Mouse (Mus musculus): ENCODE data around the gene Pigs. TPM values are rescaled to one million over a fixed set of nuclear protein-coding genes. Genes with fewer than 3 reads are reported as not detected.
A peak's percentile ranks its signal among the peaks of the same experiment; 100 is the strongest.

The Pigs gene
- polyA plus RNA-seq, 1 experiment from 2014 or later, result 76.0 TPM

DNA sequence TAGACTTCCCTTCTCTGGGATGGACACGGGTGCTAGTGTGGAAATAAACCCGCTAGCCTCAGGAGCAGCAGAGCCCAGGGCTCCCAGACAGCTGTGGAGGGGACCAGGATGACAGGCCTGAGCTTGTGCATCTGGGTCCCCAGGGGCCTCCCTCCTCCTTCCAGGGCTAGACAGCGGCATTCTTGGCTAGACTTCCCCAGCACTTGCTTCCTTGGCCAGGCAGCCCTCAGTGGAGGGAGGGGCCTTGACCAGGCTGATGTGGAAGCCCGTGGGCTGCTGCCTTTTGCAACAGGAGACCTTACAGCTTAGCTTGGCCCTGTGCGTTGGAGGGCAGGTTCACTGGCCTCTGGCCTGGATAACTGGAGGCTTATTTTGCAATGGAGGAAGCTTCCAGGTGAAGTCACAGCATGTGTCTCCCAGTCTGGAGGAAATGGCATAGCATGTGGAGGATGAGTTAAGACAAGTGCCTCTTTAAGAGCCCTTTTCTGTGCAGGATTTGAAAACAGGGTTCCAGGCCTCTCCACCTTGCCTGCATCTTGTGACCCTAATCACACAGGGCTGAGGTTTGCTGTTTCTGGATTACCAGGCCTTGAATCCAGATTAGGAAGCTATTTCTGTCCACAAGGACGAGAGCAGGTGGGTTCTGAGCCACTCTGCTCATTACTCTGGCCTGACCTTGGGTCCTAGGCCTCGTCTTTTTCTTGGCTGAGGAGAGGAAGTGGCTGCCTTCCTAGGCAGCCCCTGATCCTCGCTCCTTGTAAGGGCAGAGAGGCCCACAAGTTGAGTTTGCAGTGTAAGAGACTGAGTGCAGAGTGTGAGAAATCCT lies 16.9 kb downstream of the Pigs start:
- H3K4me1 ChIP-seq (ENCODE audit: control insufficient read depth, insufficient read depth, low read length), result peaks cover 24% of the 10 kb centered on the region
- no peak overlapping the region for H3K27ac ChIP-seq (ENCODE audit: low read depth, low read length)
- WGBS, result 40% methylated on average over 8 of the region's 8 CpGs
- peak overlapping the region; percentile 87 for H3K4me3 ChIP-seq (ENCODE audit: low read length)
- H3K27me3 ChIP-seq (ENCODE audit: control insufficient read depth, insufficient read depth, low read length), result no peaks in the 10 kb centered on the region
- no peaks in the 10 kb centered on the region for H3K9me3 ChIP-seq (ENCODE audit: control insufficient read depth, low read length)
- peaks cover 11% of the 10 kb centered on the region; the same call in 1 of the 2 replicates for H3K36me3 ChIP-seq (ENCODE audit: control insufficient read depth, insufficient read depth, low read length)
- peak overlapping the region; percentile 37 for H3K9ac ChIP-seq (ENCODE audit: low read depth, low read length)
- H3K4me2 ChIP-seq (replicated peaks; ENCODE audit: low read depth, low read length), result peak overlapping the region; percentile 88
- no peak for ATAC-seq (ENCODE audit: low FRiP score, low TSS enrichment)

DNA sequence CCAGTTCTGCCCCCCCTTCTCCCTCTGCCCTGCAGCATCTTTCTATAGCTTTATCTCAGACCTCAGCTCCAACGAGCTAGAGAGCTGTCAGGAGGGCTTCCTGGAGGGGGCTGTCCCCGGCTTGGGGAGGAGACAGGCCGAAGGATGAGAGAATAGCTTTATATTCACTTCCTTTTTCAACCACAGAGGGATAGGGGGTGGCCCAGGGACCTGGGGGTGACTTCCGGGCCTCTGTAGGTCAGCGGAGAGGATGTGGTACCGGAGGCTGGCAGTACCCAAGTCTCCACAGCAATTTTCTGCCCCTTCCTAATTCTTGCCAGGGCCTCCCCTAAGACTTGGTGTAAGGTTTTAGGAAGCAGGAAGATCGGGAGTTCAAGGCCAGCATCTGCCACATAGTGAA lies 17.6 kb downstream of the Pigs start:
- no peak for ATAC-seq (ENCODE audit: low FRiP score, low TSS enrichment)

DNA sequence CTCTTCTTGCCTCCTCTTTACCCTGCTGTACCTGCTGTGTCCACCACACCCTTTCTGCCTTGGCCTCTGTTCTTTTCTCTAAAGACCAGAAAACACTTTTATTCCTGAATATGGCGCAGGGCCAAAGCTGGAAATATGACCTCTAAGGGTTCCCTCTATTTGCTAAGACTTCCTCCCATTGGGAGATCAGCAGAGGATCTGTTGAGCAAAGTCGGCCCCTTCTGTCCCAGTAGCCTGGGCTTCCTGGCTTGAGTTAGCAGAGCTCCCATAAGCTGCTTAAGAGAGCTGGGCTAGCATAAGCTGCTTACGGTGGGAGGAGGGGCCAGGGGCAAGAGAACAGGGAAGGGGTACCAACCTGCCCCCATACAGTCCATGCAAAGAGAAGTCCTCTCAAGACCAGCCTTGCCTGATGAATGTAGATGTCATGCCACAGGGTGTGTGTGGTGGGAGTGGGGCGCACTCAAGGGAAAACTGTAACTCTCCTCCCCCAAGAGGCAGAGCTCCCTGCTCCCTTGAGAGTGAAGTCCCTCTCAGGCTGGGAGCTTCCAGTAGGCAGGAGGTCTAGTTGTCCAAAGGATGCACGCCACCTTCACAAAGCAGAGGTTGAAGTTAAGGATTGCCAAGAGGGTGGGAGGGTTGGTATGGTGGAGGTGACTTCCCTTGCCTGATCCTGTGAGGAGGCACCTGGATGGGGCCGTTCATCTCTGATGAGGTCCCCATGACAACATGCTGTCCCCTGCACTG lies 18.3 kb downstream of the Pigs start:
- H3K27me3 ChIP-seq (ENCODE audit: control insufficient read depth, insufficient read depth, low read length), result no peaks in the 10 kb centered on the region
- no peaks in the 10 kb centered on the region for H3K9me3 ChIP-seq (ENCODE audit: control insufficient read depth, low read length)
- no peak overlapping the region for H3K4me3 ChIP-seq (ENCODE audit: low read length)
- H3K36me3 ChIP-seq (ENCODE audit: control insufficient read depth, insufficient read depth, low read length), result peaks cover 10% of the 10 kb centered on the region; the same call in 1 of the 2 replicates
- peaks cover 24% of the 10 kb centered on the region for H3K4me1 ChIP-seq (ENCODE audit: control insufficient read depth, insufficient read depth, low read length)
- ATAC-seq (ENCODE audit: low FRiP score, low TSS enrichment), result no peak
- no peak overlapping the region for H3K27ac ChIP-seq (ENCODE audit: low read depth, low read length)
- WGBS, result 86% methylated on average over 6 of the region's 6 CpGs
- no peak overlapping the region; the same call in 1 of the 2 replicates for H3K4me2 ChIP-seq (replicated peaks; ENCODE audit: low read depth, low read length)
- H3K9ac ChIP-seq (ENCODE audit: low read depth, low read length), result no peak overlapping the region

More for the DNA sequence above, 17.6 kb downstream of the Pigs start:
- Histone ChIP-seq H3K36me3 (ENCODE audit: control insufficient read depth, insufficient read depth, low read length) (peaks cover 10% of the 10 kb centered on the region; the same call in 1 of the 2 replicates), H3K9me3 (ENCODE audit: control insufficient read depth, low read length) (no peaks in the 10 kb centered on the region), H3K4me1 (ENCODE audit: control insufficient read depth, insufficient read depth, low read length) (peaks cover 24% of the 10 kb centered on the region), H3K4me2 (replicated peaks; ENCODE audit: low read depth, low read length) (no peak overlapping the region), H3K4me3 (ENCODE audit: low read length) (no peak overlapping the region), H3K9ac (ENCODE audit: low read depth, low read length) (no peak overlapping the region), H3K27ac (ENCODE audit: low read depth, low read length) (no peak overlapping the region), H3K27me3 (ENCODE audit: control insufficient read depth, insufficient read depth, low read length) (no peaks in the 10 kb centered on the region)
- 79% methylated on average over 7 of the region's 7 CpGs for WGBS

DNA sequence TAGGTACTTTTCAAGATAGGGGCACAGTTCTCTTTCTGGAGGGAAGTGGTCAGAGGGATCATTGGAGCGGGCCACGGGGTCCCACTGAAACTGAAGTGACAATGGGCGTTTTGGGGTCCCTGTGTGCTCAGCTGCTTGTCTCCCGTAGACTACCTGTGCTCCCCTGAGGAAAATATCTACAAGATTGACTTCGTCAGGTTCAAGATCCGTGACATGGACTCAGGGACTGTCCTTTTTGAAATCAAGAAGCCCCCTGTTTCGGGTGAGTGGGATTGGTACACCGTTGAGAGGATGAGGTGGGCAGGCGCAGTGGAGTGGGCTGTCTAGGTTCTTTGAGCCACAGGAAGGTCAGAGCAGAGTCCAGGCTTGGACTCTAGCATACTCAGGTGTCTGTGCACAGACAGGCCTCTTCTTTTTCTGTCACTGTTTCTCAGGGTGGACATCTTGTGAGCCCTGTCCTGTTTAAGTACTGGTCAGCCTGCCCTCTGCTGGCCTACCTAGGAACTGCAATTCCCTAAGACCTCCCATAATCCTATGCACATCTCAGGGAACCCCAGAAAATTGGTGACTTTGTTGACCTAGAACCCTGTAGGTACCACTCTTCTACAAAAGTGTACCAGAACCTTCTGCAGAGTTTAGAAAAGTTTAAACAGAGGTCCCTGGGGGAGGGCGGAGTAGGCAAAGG lies 19.0 kb downstream of the Pigs start:
- ATAC-seq (ENCODE audit: low FRiP score, low TSS enrichment), result no peak
- Histone ChIP-seq H3K4me1 (ENCODE audit: control insufficient read depth, insufficient read depth, low read length) (peaks cover 24% of the 10 kb centered on the region), H3K9me3 (ENCODE audit: control insufficient read depth, low read length) (no peaks in the 10 kb centered on the region), H3K27me3 (ENCODE audit: control insufficient read depth, insufficient read depth, low read length) (no peaks in the 10 kb centered on the region), H3K4me2 (replicated peaks; ENCODE audit: low read depth, low read length) (no peak overlapping the region), H3K36me3 (ENCODE audit: control insufficient read depth, insufficient read depth, low read length) (peaks cover 10% of the 10 kb centered on the region; the same call in 1 of the 2 replicates), H3K27ac (ENCODE audit: low read depth, low read length) (no peak overlapping the region), H3K4me3 (ENCODE audit: low read length) (no peak overlapping the region), H3K9ac (ENCODE audit: low read depth, low read length) (no peak overlapping the region)
- 89% methylated on average over 10 of the region's 10 CpGs for WGBS

DNA sequence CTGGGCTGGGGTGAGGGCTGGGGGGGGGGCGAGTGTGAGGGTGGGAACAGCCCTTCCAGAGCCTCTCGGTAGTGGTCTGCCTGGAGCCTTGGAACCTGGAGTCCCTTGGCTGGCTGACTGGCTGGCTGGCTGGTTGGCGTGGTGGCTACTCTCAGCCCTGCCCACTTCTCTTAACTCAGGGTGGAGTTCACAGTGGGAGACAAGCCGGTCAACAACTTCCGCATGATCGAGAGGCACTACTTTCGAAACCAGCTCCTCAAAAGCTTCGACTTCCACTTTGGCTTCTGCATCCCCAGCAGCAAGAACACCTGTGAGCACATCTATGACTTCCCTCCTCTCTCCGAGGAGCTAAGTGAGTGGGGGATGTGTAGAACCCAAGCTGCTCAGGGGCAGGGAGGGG lies 19.7 kb downstream of the Pigs start:
- Histone ChIP-seq H3K27ac (ENCODE audit: low read depth, low read length) (no peak overlapping the region), H3K9me3 (ENCODE audit: control insufficient read depth, low read length) (no peaks in the 10 kb centered on the region), H3K4me2 (replicated peaks; ENCODE audit: low read depth, low read length) (no peak overlapping the region), H3K4me1 (ENCODE audit: control insufficient read depth, insufficient read depth, low read length) (peaks cover 24% of the 10 kb centered on the region), H3K27me3 (ENCODE audit: control insufficient read depth, insufficient read depth, low read length) (no peaks in the 10 kb centered on the region), H3K9ac (ENCODE audit: low read depth, low read length) (no peak overlapping the region), H3K4me3 (ENCODE audit: low read length) (no peak overlapping the region), H3K36me3 (ENCODE audit: control insufficient read depth, insufficient read depth, low read length) (peaks cover 10% of the 10 kb centered on the region; the same call in 1 of the 2 replicates)
- WGBS, result 85% methylated on average over 9 of the region's 9 CpGs
- ATAC-seq (ENCODE audit: low FRiP score, low TSS enrichment), result no peak

DNA sequence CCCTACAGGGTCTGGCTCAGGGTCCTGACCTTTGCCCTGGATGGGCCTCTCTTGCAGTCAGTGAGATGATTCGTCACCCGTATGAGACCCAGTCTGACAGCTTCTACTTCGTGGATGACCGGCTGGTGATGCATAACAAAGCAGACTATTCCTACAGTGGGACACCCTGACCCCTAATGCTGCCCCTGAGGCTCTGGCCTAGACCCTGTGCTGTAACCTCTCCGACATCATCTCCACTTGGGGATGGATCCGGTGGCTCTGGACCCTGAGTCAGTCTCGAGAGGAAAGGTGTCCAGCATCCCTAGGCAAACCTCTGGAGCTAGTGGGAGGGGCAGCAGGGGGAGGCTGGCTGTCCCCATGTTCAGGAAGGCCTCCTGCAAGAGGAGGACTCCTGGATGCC lies 20.3 kb downstream of the Pigs start:
- Histone ChIP-seq H3K27ac (ENCODE audit: low read depth, low read length) (no peak overlapping the region), H3K27me3 (ENCODE audit: control insufficient read depth, insufficient read depth, low read length) (no peaks in the 10 kb centered on the region), H3K4me1 (ENCODE audit: control insufficient read depth, insufficient read depth, low read length) (peaks cover 24% of the 10 kb centered on the region), H3K9me3 (ENCODE audit: control insufficient read depth, low read length) (no peaks in the 10 kb centered on the region), H3K4me3 (ENCODE audit: low read length) (no peak overlapping the region), H3K4me2 (replicated peaks; ENCODE audit: low read depth, low read length) (no peak overlapping the region), H3K36me3 (ENCODE audit: control insufficient read depth, insufficient read depth, low read length) (peaks cover 10% of the 10 kb centered on the region; the same call in 1 of the 2 replicates), H3K9ac (ENCODE audit: low read depth, low read length) (no peak overlapping the region)
- no peak for ATAC-seq (ENCODE audit: low FRiP score, low TSS enrichment)
- 39% methylated on average over 7 of the region's 7 CpGs for WGBS

DNA sequence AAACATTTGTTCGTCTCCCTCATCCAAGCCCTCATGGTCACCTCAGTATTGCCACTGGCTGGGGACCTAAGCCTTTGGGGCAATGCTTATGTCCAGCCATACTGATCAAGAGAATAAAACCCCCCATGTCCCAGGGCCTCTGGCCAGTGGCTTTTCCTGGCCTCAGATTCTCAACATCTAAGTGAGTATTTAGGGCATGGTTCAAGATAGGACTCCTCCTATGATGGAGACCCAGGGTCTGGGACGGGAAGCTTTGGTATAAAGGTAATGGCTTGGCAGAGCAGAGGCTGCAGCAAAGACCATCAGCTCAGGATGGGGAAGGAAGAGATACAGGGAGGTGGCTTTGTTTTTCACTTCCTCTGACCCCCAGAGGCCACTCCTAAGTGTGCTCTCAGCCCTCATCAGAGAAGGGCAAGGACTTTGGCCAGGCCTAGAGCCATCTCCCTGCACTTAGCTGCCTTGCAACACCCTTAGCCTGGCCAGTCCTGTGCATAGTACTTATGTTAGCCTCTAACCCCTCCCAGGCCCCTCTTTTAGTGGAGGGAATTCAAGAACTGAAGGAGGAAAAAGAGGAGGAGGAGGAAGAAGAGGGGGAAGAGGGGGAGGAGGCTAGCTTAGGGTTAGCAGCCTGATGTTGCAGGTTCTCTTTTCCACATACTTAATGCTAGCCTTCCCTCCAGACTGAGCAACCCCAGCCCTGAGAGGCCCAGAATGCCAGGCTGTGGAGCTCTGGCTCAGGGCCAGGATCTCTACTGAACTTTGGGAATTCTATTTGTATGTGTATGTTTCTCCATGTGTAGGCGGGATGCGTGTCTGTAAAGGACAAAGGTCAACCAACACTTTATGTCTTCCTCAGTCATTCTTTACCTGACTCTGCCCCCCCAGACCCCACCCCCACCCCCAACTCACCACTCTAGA lies 21.5 kb downstream of the Pigs start:
- H3K9ac ChIP-seq (ENCODE audit: low read depth, low read length), result no peak overlapping the region

DNA sequence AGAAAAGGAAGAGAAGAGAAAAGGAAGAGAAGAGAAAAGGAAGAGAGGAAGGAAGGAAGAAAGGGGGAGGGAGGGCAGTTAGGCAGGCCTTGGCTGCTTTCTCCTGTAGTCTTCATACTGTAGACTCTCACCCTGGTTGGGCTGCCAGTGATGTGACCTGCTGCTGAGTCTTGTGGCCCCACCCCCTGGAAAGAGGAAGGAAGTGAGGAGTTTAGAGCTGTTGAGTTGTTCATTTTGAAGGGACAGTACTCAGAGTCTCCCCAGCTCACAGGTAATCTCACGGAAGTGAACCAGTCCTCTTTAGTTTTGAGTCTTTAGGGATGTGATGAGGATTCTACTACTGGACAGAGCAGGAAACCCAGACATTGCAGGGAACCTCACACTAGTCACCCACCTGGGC lies 24.9 kb downstream of the Pigs start:
- H3K36me3 ChIP-seq (ENCODE audit: control insufficient read depth, insufficient read depth, low read length), result peaks cover 9% of the 10 kb centered on the region; the same call in 1 of the 2 replicates
- H3K4me2 ChIP-seq (replicated peaks; ENCODE audit: low read depth, low read length), result no peak overlapping the region
- no peaks in the 10 kb centered on the region for H3K9me3 ChIP-seq (ENCODE audit: control insufficient read depth, low read length)
- H3K9ac ChIP-seq (ENCODE audit: low read depth, low read length), result no peak overlapping the region
- no peaks in the 10 kb centered on the region for H3K27me3 ChIP-seq (ENCODE audit: control insufficient read depth, insufficient read depth, low read length)
- no peaks in the 10 kb centered on the region for H3K4me1 ChIP-seq (ENCODE audit: control insufficient read depth, insufficient read depth, low read length)
- ATAC-seq (ENCODE audit: low FRiP score, low TSS enrichment), result no peak
- no peak overlapping the region for H3K27ac ChIP-seq (ENCODE audit: low read depth, low read length)
- no peak overlapping the region for H3K4me3 ChIP-seq (ENCODE audit: low read length)
- WGBS, result 95% methylated on average over 1 of the region's 1 CpGs

More for the DNA sequence above, 21.5 kb downstream of the Pigs start:
- Histone ChIP-seq H3K4me2 (replicated peaks; ENCODE audit: low read depth, low read length) (no peak overlapping the region), H3K4me3 (ENCODE audit: low read length) (no peak overlapping the region), H3K27ac (ENCODE audit: low read depth, low read length) (no peak overlapping the region), H3K4me1 (ENCODE audit: control insufficient read depth, insufficient read depth, low read length) (peaks cover 14% of the 10 kb centered on the region), H3K36me3 (ENCODE audit: control insufficient read depth, insufficient read depth, low read length) (peaks cover 10% of the 10 kb centered on the region; the same call in 1 of the 2 replicates), H3K27me3 (ENCODE audit: control insufficient read depth, insufficient read depth, low read length) (no peaks in the 10 kb centered on the region), H3K9me3 (ENCODE audit: control insufficient read depth, low read length) (no peaks in the 10 kb centered on the region)
- WGBS, result 70% methylated on average over 4 of the region's 4 CpGs
- ATAC-seq (ENCODE audit: low FRiP score, low TSS enrichment), result no peak
